Mouse (Mus musculus): ENCODE results near the gene Slc7a5.
A peak's percentile ranks its signal among the peaks of the same experiment; 100 is the strongest.

The Slc7a5 gene

DNA sequence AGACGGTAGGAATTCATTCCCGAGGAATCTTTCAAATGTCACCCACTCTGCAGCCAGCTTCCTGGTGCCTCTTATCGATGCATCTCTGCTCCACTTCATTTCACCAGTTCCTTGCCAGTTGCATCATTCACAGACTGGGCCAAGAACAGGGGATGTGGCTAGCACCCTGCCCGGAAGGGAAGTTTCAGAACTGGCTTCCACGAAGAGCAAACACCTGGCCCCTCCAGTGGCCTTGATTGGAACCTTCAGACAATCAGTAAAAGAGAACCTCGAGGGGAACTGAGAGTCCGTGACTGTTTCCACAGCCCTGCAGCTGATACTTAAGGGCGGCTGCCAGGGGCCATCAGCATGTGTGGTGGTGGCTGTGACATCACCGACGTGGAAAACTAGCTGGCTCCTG, 59.0 kb downstream of the Slc7a5 start:
- no peak for DNase-seq

DNA sequence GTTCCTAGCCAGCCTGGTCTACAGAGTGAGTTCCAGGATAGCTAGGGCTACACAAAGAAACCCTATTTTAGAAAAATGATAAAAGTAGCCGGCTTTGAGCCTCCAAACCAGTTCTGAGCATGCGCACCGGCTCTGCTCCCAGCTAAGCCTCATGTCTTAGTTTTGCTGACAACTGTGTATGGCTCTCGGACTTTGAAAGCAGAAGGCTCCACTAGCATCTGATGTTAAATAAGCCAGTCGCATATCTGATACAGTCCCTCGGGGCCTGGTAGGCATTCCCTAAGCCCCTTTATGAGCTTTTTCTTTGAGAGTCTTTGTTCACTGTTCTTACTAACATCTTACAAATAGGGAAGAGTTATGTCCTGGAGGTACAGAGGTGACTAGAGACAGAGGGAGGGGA, 59.5 kb downstream of the Slc7a5 start:
- no peak for DNase-seq

DNA sequence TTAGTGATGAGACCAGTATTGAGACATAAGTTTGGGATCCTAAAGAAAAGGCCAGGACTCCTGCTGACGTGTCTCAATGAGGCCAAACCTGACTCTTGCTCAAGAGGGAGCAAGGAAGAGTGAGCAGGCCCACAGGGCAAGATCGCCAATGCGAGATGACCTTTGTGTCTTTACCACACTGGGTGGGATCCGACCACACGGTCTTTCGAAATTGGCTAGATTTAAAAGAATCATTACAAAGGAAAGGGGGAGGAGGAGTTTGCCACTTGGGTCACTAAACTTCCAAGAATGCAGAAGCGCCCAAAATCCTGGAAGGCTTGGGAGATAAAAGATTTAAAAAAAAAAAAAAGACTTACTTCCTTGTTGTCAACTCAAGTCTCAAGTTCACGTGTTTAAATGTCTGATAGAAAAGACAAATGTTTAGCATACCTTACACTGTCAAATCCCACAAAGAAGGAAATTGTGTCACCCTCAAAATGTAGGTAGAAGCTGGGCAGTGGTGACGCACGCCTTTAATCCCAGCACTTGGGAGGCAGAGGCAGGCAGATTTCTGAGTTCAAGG, 60.2 kb downstream of the Slc7a5 start:
- no peak for DNase-seq

DNA sequence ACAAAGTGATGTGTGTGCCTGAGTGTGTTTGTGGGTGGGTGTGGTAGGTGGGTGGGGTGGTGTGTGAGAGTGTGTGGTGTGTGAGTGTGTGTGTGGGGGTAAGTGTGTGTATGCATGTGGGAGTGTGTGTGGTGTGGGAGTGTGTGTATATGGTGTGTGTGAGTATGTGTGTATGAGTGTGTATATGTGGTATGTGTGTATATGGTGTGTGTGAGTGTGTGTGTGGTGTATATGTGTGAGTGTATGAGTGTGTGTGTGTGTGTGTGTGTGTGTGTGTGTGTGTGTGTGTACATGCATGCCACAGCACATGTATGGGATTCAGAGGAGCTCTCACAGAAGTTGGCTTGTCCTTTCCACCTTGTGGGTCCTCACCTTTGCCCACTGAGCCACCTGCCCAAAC, 60.7 kb downstream of the Slc7a5 start:
- DNase-seq, result no peak

DNA sequence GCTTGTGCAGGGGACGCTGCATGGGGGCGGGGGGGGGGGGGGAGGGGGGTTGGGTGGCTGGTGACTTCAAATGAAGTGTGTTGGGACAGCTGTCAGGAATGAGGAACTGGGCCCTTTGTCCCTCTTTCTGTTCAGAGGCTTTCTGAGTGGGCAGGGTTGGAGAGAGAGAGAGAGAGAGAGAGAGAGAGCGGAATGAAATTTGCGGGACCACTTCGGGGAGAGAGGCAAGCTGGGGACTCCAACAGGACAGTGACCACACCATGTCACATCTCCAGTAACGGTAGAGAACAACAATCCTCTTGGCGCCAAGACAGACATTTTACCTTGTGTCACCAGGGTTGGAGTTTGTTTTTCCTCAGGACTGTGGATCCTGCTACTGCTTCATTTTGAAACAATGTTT, 62.7 kb downstream of the Slc7a5 start:
- no peak for DNase-seq

DNA sequence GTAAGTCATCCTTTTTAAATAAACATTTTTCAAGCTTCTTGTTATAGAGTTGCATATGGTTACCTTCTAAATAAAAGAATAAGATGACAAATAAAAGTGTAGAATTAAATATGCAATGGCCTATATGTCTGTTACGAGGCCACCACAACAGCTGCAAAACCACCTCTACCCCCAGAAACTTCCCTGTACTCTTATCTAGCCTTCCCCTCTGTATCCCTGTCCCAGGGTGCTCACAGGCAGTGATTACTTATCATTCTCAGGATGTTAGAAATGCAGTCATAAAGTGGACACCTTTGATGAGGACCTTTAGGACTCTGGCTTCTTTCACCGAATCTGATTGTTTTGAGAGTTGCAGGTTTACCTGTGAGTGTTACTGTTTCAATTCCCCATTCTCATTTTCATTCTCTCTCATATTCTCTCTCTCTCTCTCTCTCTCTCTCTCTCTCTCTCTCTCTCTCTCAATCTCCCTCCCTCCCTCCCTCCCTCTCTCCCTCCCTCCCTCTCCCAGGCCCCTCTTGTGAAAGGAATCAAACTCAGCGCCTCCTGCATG, 64.2 kb downstream of the Slc7a5 start:
- DNase-seq, result no peak

DNA sequence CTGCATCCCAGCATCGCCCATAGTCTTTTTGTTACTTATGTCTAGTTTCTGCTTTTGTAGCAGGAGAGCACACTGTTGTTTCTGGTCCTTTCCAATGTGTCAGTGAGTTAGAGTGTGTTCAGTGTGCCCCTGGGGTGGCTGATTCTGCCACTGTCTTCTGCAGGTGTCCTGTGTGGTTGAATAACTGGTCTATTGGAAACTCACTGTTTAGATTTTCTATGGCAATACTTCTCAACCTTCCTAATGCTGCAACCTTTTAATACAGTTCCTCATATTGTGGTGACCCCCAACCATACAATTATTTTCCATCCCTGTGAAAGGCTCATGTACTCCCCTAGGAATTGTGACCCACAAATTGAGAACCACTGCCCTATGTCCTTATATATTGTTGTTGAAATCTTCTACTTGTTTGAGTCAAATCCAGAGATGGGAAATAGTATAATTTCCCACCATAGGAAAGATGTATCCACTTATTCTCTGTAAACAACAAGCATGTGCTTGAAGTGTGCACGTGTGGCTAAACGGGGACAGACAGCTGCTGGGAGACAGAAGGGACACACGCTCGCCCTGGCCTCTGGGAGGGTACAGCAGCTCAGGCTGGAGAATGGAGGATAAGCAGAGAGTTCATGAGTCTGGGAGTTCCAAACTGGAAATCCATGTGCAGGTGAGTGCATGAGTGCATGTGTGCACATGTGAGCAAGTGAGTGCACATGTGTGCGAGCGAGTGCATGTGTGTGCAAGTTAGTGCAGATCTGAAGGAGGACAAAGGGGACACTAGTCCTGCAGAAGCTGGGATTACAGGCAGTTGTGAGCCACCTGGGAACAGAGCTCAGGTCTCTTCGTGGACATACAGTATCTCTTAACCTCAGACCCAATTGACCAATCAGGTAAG, 65.2 kb downstream of the Slc7a5 start:
- no peak for DNase-seq

DNA sequence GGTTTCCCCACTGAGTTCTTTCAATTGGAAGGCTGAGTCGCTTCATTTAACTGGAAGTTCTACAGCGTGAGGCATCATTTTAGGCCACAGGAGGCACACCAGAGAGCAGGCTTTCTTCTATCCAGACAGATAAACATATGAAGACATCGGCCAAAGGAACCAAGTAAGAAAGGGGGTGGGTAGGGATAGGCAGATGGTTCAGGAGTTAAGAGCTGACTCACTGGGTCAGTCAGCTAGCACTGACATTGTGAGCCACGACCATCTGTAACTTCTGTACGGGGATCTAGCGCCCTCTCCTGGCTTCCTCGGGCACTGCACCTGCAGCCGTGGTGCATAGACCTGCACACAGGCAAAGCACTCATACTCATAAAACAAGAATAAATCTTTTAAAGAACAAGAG, 66.3 kb downstream of the Slc7a5 start:
- peak; percentile 83 for DNase-seq

DNA sequence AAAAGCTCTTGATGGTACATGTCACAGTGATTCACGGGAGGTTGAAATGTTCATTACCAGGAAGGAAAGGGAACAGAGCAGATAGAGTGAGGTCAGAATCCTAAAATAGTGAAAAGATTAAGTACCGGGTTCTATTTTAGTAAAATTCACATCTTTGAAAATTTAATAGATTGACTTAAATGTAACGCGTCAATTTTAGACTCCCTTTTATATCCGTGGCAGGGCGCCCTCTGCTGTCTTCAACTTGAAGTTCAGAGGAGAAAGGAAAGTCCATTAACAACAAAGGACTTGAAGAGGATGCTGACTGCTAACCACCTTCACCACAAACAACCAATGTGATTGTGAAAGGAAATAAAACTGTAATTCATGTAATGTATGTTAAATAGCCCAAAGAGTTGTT, 75.0 kb downstream of the Slc7a5 start:
- peak; percentile 73 for DNase-seq

DNA sequence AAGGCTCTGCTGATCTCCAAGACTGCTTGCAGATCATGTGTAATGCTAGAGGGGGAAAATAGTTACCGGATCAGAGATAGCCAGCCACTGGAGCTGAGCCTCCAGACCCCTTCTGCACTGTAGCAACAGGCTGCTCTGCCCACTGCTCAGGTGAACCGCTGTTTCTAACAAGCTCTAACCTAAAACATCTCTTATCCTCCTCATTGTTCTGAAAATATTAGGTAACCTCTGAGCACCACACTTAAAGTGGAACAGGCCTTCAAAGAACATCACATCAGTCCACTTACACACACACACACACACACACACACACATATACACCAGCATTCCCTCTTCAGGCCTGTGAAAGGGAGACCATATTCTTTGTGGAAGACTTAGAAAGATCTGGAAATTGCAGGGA, 75.4 kb downstream of the Slc7a5 start:
- no peak for DNase-seq
